Mouse (Mus musculus) embryonic facial prominence, embryonic 10.5 days (tissue): ENCODE measurements at regions not wholly inside any gene's neighbourhood (a gene's known extent, or its start where the extent isn't known, plus 50 kb on each side); places are given as distances from the start of the nearest gene placed in this dataset.

ENCODE experiments used
- DNase-seq: peaks from one replicate; pipeline ENCODE4 v3.0.0-alpha.2; 2017; ENCODE audit warnings: low spot score
- H3K27ac ChIP-seq: fragments of 300-500 bp; sonication (generic); replicated peaks from 2 replicates; pipeline ENCODE4 v1.5.1; 2016; ENCODE audit warnings: mild to moderate bottlenecking
- H3K27me3 ChIP-seq: fragments of 300-500 bp; sonication (generic); replicated peaks from 2 replicates; pipeline ENCODE4 v1.6.1; 2016; ENCODE audit warnings: low read depth, mild to moderate bottlenecking; ENCODE audit not compliant: poor library complexity, severe bottlenecking
- H3K36me3 ChIP-seq: fragments of 300-500 bp; sonication (generic); replicated peaks from 2 replicates; pipeline ENCODE4 v1.6.1; 2016; ENCODE audit warnings: mild to moderate bottlenecking, moderate library complexity
- H3K4me1 ChIP-seq: fragments of 300-500 bp; sonication (generic); 2 replicates; pipeline ENCODE4 v1.6.1; 2016
- H3K4me3 ChIP-seq: fragments of 300-500 bp; sonication (generic); 2 replicates; pipeline ENCODE4 v1.5.1; 2016; ENCODE audit warnings: mild to moderate bottlenecking, moderate library complexity
- H3K9me3 ChIP-seq: fragments of 300-500 bp; sonication (generic); 2 replicates; pipeline ENCODE4 v1.6.1; 2016; ENCODE audit warnings: mild to moderate bottlenecking
- WGBS: fragments of 180-500 bp; shearing (Covaris S2); methylation state at CpG from one replicate; pipeline ENCODE4 v1.1.7; 2016; 5-methylcytosine and 5-hydroxymethylcytosine counted together

DNA sequence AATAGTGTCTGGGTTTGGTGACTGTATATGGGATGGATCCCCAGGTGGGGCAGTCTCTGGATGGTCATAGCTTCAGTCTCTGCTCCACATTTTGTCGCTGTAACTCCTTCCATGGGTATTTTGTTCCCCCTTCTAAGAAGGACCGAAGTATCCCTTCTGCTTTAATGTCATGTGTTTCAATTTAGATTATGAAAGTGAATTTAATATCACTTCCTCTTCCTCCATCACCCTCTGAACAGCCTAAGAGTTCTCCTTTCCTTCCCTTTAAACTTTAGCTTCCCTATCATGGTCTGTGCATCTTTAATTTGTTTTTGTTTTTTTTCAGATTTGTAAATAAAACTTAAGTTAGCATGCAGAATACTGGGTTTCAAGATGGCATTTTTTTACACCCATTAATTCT is 211.0 kb upstream of the Phyhipl start:
- 88% methylated on average over 2 of the region's 2 CpGs for WGBS
- DNase-seq = no peak
- Histone ChIP-seq H3K9me3 (no peaks in the 10 kb centered on the region), H3K4me1 (peaks cover 3% of the 10 kb centered on the region; the same call in 1 of the 2 replicates), H3K36me3 (no peaks in the 10 kb centered on the region), H3K27me3 (no peaks in the 10 kb centered on the region), H3K4me3 (no peak overlapping the region), H3K27ac (no peak overlapping the region)

- WGBS = 86% methylated on average over 5 of the region's 5 CpGs
- H3K9me3 ChIP-seq = no peaks in the 10 kb centered on the region
- DNase-seq = no peak
- no peaks in the 10 kb centered on the region for H3K36me3 ChIP-seq
- no peaks in the 10 kb centered on the region for H3K27me3 ChIP-seq
- H3K27ac ChIP-seq = no peak overlapping the region
- H3K4me3 ChIP-seq = no peak overlapping the region
- peaks cover 12% of the 10 kb centered on the region; the same call in 1 of the 2 replicates for H3K4me1 ChIP-seq
Measured at GRCm38 (mm10) chr10:70864650-70865049, 208.9 kb upstream of the Phyhipl start.

DNA sequence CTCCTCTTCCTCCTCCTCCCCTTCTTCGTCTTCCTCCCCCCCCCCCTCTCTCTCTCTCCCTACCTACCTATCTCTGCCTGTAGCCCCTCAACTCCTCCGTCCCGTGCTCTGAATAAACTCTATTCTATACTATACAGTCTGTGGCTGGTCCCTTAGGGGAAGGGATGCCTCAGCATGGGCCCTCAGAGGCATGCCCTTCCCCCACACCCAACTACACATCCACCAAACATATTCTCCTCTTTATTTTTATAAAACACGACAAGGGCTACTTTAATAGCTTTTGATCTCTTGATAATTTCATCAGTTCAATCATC is 206.2 kb upstream of the Phyhipl start:
- H3K4me3 ChIP-seq = no peak overlapping the region
- H3K27me3 ChIP-seq = no peaks in the 10 kb centered on the region
- H3K4me1 ChIP-seq = peaks cover 12% of the 10 kb centered on the region; the same call in 1 of the 2 replicates
- no peak overlapping the region for H3K27ac ChIP-seq
- no peaks in the 10 kb centered on the region for H3K36me3 ChIP-seq
- H3K9me3 ChIP-seq = no peaks in the 10 kb centered on the region
- no peak for DNase-seq
- 58% methylated on average over 4 of the region's 4 CpGs for WGBS

- Histone ChIP-seq H3K4me1 (peaks cover 12% of the 10 kb centered on the region; the same call in 1 of the 2 replicates), H3K27me3 (no peaks in the 10 kb centered on the region), H3K27ac (no peak overlapping the region), H3K4me3 (no peak overlapping the region), H3K9me3 (no peaks in the 10 kb centered on the region), H3K36me3 (no peaks in the 10 kb centered on the region)
- no peak for DNase-seq
- 56% methylated on average over 10 of the region's 10 CpGs for WGBS
Measured at GRCm38 (mm10) chr10:70861131-70862021, 205.6 kb upstream of the Phyhipl start.

GRCm38 (mm10) chr10:70857155-70857820 is 201.5 kb upstream of the Phyhipl start:
- no peak overlapping the region for H3K4me3 ChIP-seq
- WGBS = 80% methylated on average over 14 of the region's 14 CpGs
- no peaks in the 10 kb centered on the region for H3K9me3 ChIP-seq
- H3K4me1 ChIP-seq = peaks cover 12% of the 10 kb centered on the region; the same call in 1 of the 2 replicates
- no peak for DNase-seq
- no peaks in the 10 kb centered on the region for H3K27me3 ChIP-seq
- H3K36me3 ChIP-seq = no peaks in the 10 kb centered on the region
- no peak overlapping the region for H3K27ac ChIP-seq

DNA sequence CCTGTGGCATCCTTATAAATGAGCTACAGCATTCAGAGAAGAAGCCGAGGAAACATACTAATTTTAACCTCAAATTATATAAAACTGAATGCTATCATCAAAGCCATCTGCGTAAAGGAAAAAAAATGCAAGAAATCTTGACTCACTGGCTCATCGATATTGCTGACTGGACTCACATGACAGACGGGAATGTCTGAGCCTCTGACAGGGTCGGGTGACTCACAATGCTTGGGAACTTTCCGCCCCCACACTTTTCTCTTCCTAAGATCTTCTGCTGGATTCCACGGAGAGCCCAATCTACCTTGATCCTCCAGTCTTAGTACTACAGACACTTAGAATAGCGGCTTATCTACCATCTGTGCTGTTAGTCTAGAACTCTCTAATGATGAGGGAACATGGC is 200.2 kb upstream of the Phyhipl start:
- Histone ChIP-seq H3K27ac (no peak overlapping the region), H3K36me3 (no peaks in the 10 kb centered on the region), H3K9me3 (no peaks in the 10 kb centered on the region), H3K27me3 (no peaks in the 10 kb centered on the region), H3K4me3 (no peak overlapping the region), H3K4me1 (peaks cover under 1% of the 10 kb centered on the region; the same call in 1 of the 2 replicates)
- WGBS = 89% methylated on average over 8 of the region's 8 CpGs
- no peak for DNase-seq

DNA sequence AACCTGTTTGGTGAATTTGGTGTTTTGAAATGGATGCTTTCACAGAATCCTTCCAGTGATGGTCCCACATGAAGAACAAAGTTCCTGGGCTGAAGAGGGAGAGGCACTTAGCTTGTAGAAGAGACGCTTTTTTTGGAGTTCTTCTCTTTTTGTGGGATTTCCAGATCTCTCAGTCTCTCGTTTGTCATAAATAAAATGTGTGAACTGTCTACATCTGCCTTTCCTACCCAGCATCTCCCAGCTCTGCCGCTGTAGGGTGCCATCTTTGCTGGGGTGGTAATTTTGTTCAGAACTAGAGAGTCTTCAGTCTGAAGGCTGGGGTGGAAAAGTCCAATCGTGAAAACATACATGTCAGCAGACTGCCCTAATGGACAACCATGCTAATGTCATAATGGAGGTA is 197.8 kb upstream of the Phyhipl start:
- Histone ChIP-seq H3K9me3 (no peaks in the 10 kb centered on the region), H3K36me3 (no peaks in the 10 kb centered on the region), H3K4me3 (no peak overlapping the region), H3K27ac (no peak overlapping the region), H3K27me3 (no peaks in the 10 kb centered on the region), H3K4me1 (no peaks in the 10 kb centered on the region)
- no peak for DNase-seq
- 92% methylated on average over 4 of the region's 4 CpGs for WGBS

DNA sequence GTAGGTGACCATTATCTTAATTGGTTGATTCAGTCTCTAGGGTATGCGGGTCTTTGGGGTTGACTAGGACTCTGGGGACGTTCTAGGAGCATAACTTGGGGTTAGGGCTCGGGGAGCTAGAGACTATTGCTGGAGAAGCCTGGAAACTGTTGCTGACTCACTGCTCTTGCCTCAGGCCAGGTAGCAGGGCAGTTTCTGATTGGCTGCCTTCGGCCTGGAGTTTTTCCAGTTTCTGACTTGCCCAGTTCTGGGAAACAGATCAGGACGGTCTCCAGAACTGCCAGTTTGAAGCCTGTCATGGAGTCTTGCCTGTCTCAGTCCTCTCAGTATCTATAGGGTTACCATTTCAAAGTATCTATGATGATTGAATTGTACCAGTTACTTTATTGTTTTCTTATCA is 192.4 kb upstream of the Phyhipl start:
- no peak overlapping the region for H3K27ac ChIP-seq
- no peak overlapping the region for H3K4me3 ChIP-seq
- H3K36me3 ChIP-seq = no peaks in the 10 kb centered on the region
- no peak for DNase-seq
- H3K4me1 ChIP-seq = no peaks in the 10 kb centered on the region
- WGBS = 87% methylated on average over 5 of the region's 5 CpGs
- no peaks in the 10 kb centered on the region for H3K27me3 ChIP-seq
- H3K9me3 ChIP-seq = no peaks in the 10 kb centered on the region

GRCm38 (mm10) chr10:70847341-70847882 is 191.6 kb upstream of the Phyhipl start:
- Histone ChIP-seq H3K9me3 (no peaks in the 10 kb centered on the region), H3K27ac (no peak overlapping the region), H3K36me3 (no peaks in the 10 kb centered on the region), H3K4me3 (no peak overlapping the region), H3K4me1 (no peaks in the 10 kb centered on the region), H3K27me3 (no peaks in the 10 kb centered on the region)
- no peak for DNase-seq
- WGBS = 73% methylated on average over 3 of the region's 3 CpGs

DNA sequence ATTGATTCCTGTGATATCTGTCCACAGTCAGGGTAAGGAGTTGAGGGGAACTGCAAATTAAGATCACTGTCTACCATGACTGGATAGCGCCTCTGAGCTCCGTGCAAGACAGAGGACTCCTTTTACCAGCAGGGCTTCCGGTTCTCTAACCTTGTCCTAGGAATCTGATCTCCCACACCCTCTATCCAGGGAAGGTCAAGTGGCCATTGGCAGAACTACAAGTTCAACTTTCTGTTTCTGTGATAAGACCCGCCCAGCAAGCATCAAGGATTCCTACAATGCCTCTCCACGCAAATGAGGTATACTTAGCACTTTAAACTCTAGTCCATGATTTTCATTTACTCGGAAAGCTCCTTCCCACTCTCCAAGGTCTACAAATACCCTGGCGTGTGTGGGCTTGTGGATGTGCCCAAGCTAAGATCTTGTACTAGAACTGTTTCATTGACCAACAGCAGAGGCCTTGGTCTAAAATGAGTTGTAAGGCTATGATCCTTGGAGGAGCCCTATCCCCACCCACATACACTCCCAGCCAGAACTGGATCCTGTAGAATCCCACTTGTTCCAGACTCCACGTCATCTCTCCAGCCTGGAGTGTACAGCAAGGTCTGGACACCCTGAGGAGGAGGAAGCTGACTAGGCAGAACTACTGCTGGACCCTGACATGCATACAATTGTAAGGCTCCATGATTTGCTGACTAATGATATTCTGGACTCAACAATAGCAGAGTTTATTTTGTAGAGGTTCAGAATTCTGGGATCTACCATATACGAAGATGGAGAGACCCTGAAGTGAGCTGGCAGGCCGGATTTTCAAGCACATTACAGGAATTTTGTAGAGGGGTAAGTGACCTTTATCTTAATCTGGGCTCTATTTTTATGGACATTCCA is 190.8 kb upstream of the Phyhipl start:
- Histone ChIP-seq H3K27ac (no peak overlapping the region), H3K27me3 (no peaks in the 10 kb centered on the region), H3K36me3 (no peaks in the 10 kb centered on the region), H3K4me1 (no peaks in the 10 kb centered on the region), H3K4me3 (no peak overlapping the region), H3K9me3 (no peaks in the 10 kb centered on the region)
- WGBS = 90% methylated on average over 10 of the region's 10 CpGs
- no peak for DNase-seq

DNA sequence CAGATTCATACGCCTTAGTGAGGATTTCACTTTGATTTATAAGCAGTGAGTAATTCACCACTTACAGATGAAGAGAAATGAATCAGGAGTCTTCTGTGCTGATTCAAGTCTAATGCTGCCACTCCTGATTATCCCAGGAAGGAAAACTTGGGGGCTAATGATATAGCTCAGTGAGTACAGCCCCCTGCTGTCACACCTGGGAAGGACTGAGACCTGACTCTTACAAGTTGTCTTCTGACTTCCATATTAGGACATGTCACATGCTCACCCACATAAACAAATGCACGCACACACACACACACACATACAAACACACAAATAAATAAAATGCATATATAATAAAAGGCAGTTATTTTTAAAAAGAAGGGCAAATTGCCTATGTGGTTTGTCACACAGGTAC is 188.1 kb upstream of the Phyhipl start:
- H3K9me3 ChIP-seq = 0 out of 2 replicates have a peak, but pooled peaks cover 2% of the 10 kb centered on the region
- H3K27ac ChIP-seq = no peak overlapping the region
- no peak overlapping the region for H3K4me3 ChIP-seq
- WGBS = 91% methylated on average over 2 of the region's 2 CpGs
- no peaks in the 10 kb centered on the region for H3K27me3 ChIP-seq
- no peak for DNase-seq
- no peaks in the 10 kb centered on the region for H3K4me1 ChIP-seq
- H3K36me3 ChIP-seq = no peaks in the 10 kb centered on the region

DNA sequence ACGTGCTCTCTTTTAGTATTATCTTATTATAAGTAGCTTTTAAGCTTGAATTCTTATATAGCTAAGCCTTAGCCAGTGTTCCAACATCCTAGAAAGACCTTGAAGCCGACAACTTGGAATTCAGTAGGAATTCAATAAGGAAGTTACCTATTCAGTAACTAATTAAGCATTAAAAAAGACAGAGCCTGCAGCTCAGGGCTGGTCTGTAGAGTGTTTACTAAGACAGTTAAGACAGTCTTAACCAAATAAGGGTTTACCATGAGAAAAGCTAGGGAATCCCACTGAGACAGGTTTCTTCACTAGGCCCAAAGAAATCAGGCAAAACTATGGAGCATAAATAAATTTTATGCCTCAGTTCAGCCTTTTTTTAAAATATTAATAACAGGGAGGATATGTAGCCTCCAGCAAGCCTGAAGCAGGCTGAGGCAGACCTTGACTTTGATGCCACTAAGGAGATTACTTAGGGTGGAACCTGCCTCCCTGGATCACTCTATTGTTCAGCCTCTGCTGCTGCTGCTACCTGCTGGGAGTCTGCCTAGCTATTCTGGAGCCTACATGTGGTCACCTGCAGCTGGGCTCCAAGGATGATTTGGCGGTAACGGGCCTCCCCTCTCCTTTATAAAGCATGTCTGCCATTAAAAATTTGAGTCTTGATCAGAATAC is 186.5 kb upstream of the Phyhipl start:
- DNase-seq = no peak
- Histone ChIP-seq H3K9me3 (peaks cover 7% of the 10 kb centered on the region; the same call in 1 of the 2 replicates), H3K36me3 (no peaks in the 10 kb centered on the region), H3K4me3 (no peak overlapping the region), H3K27me3 (no peaks in the 10 kb centered on the region), H3K27ac (no peak overlapping the region), H3K4me1 (no peaks in the 10 kb centered on the region)
- WGBS = 88% methylated on average over 4 of the region's 4 CpGs
